Mouse (Mus musculus) cerebellum, adult 8-10 months (tissue): ENCODE results near the gene Top2a.

Experiments
- DNase-seq: peaks from one replicate; pipeline ENCODE4 v3.0.0; 2022

The Top2a gene

DNA sequence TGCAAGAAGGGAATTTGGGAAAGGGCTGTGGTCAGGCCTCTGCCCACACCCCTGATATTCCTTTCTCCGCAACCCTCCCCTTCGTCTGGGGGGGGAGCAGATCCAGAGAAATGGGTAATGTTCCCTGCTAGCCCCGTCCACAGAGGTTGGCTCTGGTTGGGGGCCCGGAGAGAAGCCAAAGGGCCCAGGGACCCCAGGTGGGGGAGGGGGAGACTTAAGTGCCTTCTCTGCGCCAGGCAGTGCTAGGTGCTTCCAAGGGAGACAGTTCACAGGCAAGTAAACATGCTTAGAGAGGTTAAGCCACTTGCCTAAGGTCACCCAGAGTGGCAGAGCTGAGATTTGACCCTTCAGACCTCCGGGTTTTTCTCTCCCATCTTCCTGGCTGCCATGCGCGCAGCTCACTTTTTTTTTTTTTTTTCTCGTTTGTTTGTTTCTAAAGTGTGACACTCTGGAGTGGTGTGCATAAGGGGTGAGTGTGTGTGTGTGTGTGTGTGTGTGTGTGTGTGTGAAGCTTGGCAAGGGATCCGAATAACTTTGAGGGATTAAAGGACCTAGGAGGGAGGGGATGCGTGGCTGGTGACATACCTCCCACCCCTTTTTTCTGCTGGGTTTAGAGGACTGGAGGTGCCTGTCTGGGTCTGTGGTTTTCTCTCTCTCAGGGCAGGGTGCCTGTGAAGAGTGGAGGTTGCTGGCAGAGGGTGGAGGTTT, 78.9 kb downstream of the Top2a start:
- no peak for DNase-seq

DNA sequence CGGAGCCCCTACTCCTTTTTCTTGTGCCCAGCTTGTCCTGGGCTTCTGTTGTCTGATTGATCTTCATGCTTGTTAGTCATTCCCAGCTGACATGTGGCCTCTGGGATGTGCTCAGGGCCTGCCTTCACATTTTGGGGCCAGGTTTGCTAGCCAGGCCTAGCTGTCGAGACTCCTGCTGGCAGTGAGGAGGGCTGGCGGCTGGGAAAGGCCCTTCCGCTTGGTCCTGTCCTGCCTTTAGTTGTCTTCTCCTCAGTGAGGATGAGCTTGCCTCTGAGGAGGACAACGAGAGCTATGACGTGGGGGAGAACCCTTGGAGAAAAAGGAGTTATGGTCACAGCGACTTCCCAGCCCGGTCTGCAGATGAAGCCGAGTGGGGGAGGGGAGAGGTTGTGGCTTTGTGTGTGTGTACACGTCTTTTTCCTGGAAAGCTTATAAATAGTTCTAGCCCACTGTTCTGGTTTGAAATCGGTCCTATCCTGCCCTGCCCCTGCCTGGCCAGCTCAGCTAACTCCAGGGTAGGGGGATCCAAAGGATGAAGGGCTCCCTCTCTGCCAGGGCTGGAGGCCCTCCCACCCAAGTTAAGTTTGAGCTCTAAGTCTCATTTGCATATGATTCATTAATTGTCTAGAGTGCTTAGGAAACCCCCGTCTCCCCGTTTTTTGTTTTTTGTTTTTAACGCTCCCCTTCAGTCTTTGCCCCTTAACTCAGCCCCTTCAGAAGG, 80.1 kb downstream of the Top2a start:
- no peak for DNase-seq
